Mouse (Mus musculus) spleen, adult 2 months (tissue): Measurements from ENCODE around the gene Sox9.

ENCODE experiments used
- CTCF ChIP-seq: fragments of 200-500 bp; IDR thresholded peaks from 2 replicates; pipeline ENCODE4 v1.5.1; 2011; ENCODE audit warnings: mild to moderate bottlenecking, inconsistent platforms; ENCODE audit not compliant: insufficient read depth, insufficient read length, insufficient replicate concordance; ENCODE audit errors: extremely low read depth
- POLR2A ChIP-seq: fragments of 200-500 bp; IDR thresholded peaks from 2 replicates; pipeline ENCODE4 v1.6.1; 2011; ENCODE audit warnings: low read depth, low read length, inconsistent platforms

- no peak for TF ChIP-seq CTCF
- TF ChIP-seq POLR2A, result no peak
Measured at GRCm38 (mm10) chr11:112827044-112827347, 45.0 kb downstream of the Sox9 start.
